Mouse (Mus musculus): ENCODE data around the gene Lrba. TPM values are rescaled to one million over a fixed set of nuclear protein-coding genes. Genes with fewer than 3 reads are reported as not detected.

Lrba gene
- polyA plus RNA-seq, 1 experiment from 2014 or later, result 2.5 TPM

- H3K4me1 ChIP-seq (ENCODE audit: insufficient read depth, low read depth, low read length), result no peaks in the 10 kb centered on the region
- no peak for DNase-seq (ENCODE audit: low spot score)
- H3K9ac ChIP-seq (replicated peaks; ENCODE audit: low read depth), result no peak overlapping the region
- H3K4me2 ChIP-seq (replicated peaks; ENCODE audit: low read depth, low read length), result no peak overlapping the region
- ATAC-seq, result no peak
- no peak overlapping the region for H3K4me3 ChIP-seq (ENCODE audit: low read depth, low read length)
- no peaks in the 10 kb centered on the region for H3K9me3 ChIP-seq (ENCODE audit: low read length)
- H3K36me3 ChIP-seq (ENCODE audit: insufficient read depth, low read length), result no peaks in the 10 kb centered on the region
- H3K27ac ChIP-seq (ENCODE audit: low read length), result no peak overlapping the region
- TF ChIP-seq CTCF (IDR thresholded peaks at IDR 0.05), result no peak
- TF ChIP-seq EP300 (IDR thresholded peaks at IDR 0.05), result no peak
- WGBS, result 57% methylated on average over 3 of the region's 3 CpGs
- H3K27me3 ChIP-seq (replicated peaks; ENCODE audit: insufficient read depth, low read length), result no peaks in the 10 kb centered on the region
Measured at GRCm38 (mm10) chr3:86651006-86651405, 426.5 kb downstream of the Lrba start.

DNA sequence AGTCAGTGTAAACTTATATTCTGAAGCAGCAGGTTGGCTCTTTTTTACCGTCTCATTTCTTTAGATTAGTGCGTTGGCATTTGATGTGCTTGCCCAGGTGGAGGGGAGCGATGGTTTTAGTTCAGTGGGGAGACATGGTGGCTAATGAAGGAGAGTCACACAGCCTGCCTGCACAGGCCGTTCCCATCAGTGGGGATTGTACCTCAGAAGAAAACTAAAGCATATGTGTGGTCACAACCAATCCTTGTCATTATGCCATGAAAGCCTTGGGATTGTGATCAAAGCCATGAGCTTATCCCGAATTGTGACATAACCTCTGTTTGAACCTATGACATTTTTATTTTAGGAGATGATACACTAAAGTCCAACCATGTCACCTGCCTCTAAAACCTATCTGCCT, 434.8 kb downstream of the Lrba start:
- H3K36me3 ChIP-seq (ENCODE audit: insufficient read depth, low read length), result no peaks in the 10 kb centered on the region
- no peaks in the 10 kb centered on the region for H3K27me3 ChIP-seq (replicated peaks; ENCODE audit: insufficient read depth, low read length)
- no peak for ATAC-seq
- no peaks in the 10 kb centered on the region for H3K9me3 ChIP-seq (ENCODE audit: low read length)
- no peak overlapping the region for H3K4me2 ChIP-seq (replicated peaks; ENCODE audit: low read depth, low read length)
- TF ChIP-seq CTCF (IDR thresholded peaks at IDR 0.05) (no peak), EP300 (IDR thresholded peaks at IDR 0.05) (no peak)
- H3K9ac ChIP-seq (replicated peaks; ENCODE audit: low read depth), result no peak overlapping the region
- DNase-seq (ENCODE audit: low spot score), result no peak
- 82% methylated on average over 5 of the region's 5 CpGs for WGBS
- no peaks in the 10 kb centered on the region for H3K4me1 ChIP-seq (ENCODE audit: insufficient read depth, low read depth, low read length)
- H3K27ac ChIP-seq (ENCODE audit: low read length), result no peak overlapping the region
- H3K4me3 ChIP-seq (ENCODE audit: low read depth, low read length), result no peak overlapping the region

- TF ChIP-seq EP300 (IDR thresholded peaks at IDR 0.05), result no peak
- no peak for TF ChIP-seq CTCF (IDR thresholded peaks at IDR 0.05)
- 16% methylated on average over 3 of the region's 3 CpGs for WGBS
Measured at GRCm38 (mm10) chr3:86664399-86664798, 439.9 kb downstream of the Lrba start.

GRCm38 (mm10) chr3:86668146-86668545, 443.7 kb downstream of the Lrba start:
- Histone ChIP-seq H3K4me3 (ENCODE audit: low read depth, low read length) (no peak overlapping the region), H3K4me1 (ENCODE audit: insufficient read depth, low read depth, low read length) (no peaks in the 10 kb centered on the region), H3K4me2 (replicated peaks; ENCODE audit: low read depth, low read length) (no peak overlapping the region), H3K36me3 (ENCODE audit: insufficient read depth, low read length) (no peaks in the 10 kb centered on the region), H3K27me3 (replicated peaks; ENCODE audit: insufficient read depth, low read length) (no peaks in the 10 kb centered on the region), H3K9ac (replicated peaks; ENCODE audit: low read depth) (no peak overlapping the region), H3K9me3 (ENCODE audit: low read length) (no peaks in the 10 kb centered on the region), H3K27ac (ENCODE audit: low read length) (no peak overlapping the region)
- TF ChIP-seq CTCF (IDR thresholded peaks at IDR 0.05) (no peak), EP300 (IDR thresholded peaks at IDR 0.05) (no peak)
- ATAC-seq (no peak), DNase-seq (ENCODE audit: low spot score) (no peak)
- WGBS, result 64% methylated on average over 8 of the region's 8 CpGs

More at GRCm38 (mm10) chr3:86664399-86664798, 439.9 kb downstream of the Lrba start:
- no peaks in the 10 kb centered on the region for H3K4me1 ChIP-seq (ENCODE audit: insufficient read depth, low read depth, low read length)
- H3K36me3 ChIP-seq (ENCODE audit: insufficient read depth, low read length), result no peaks in the 10 kb centered on the region
- no peaks in the 10 kb centered on the region for H3K9me3 ChIP-seq (ENCODE audit: low read length)
- no peak for ATAC-seq
- no peaks in the 10 kb centered on the region for H3K27me3 ChIP-seq (replicated peaks; ENCODE audit: insufficient read depth, low read length)
- H3K9ac ChIP-seq (replicated peaks; ENCODE audit: low read depth), result no peak overlapping the region
- DNase-seq (ENCODE audit: low spot score), result no peak
- H3K4me3 ChIP-seq (ENCODE audit: low read depth, low read length), result no peak overlapping the region
- H3K4me2 ChIP-seq (replicated peaks; ENCODE audit: low read depth, low read length), result no peak overlapping the region
- H3K27ac ChIP-seq (ENCODE audit: low read length), result no peak overlapping the region

GRCm38 (mm10) chr3:86677573-86678155, 453.2 kb downstream of the Lrba start:
- DNase-seq (ENCODE audit: low spot score) (no peak), ATAC-seq (no peak)
- Histone ChIP-seq H3K4me3 (ENCODE audit: low read depth, low read length) (no peak overlapping the region), H3K4me1 (ENCODE audit: insufficient read depth, low read depth, low read length) (no peaks in the 10 kb centered on the region), H3K27me3 (replicated peaks; ENCODE audit: insufficient read depth, low read length) (no peaks in the 10 kb centered on the region), H3K36me3 (ENCODE audit: insufficient read depth, low read length) (no peaks in the 10 kb centered on the region), H3K27ac (ENCODE audit: low read length) (no peak overlapping the region), H3K9ac (replicated peaks; ENCODE audit: low read depth) (no peak overlapping the region), H3K9me3 (ENCODE audit: low read length) (no peaks in the 10 kb centered on the region), H3K4me2 (replicated peaks; ENCODE audit: low read depth, low read length) (no peak overlapping the region)
- TF ChIP-seq CTCF (IDR thresholded peaks at IDR 0.05) (no peak), EP300 (IDR thresholded peaks at IDR 0.05) (no peak)
- WGBS, result 50% methylated on average over 2 of the region's 2 CpGs

- Histone ChIP-seq H3K4me2 (replicated peaks; ENCODE audit: low read depth, low read length) (no peak overlapping the region), H3K27ac (ENCODE audit: low read length) (no peak overlapping the region)
- WGBS, result 42% methylated on average over 7 of the region's 7 CpGs
Measured at GRCm38 (mm10) chr3:86687571-86688209, 463.2 kb downstream of the Lrba start.

More at GRCm38 (mm10) chr3:86687571-86688209, 463.2 kb downstream of the Lrba start:
- DNase-seq (ENCODE audit: low spot score) (no peak), ATAC-seq (no peak)
- no peak overlapping the region for H3K9ac ChIP-seq (replicated peaks; ENCODE audit: low read depth)
- no peaks in the 10 kb centered on the region for H3K27me3 ChIP-seq (replicated peaks; ENCODE audit: insufficient read depth, low read length)
- no peak for TF ChIP-seq CTCF (IDR thresholded peaks at IDR 0.05)
- no peak for TF ChIP-seq EP300 (IDR thresholded peaks at IDR 0.05)
- no peaks in the 10 kb centered on the region for H3K4me1 ChIP-seq (ENCODE audit: insufficient read depth, low read depth, low read length)
- H3K4me3 ChIP-seq (ENCODE audit: low read depth, low read length), result no peak overlapping the region
- no peaks in the 10 kb centered on the region for H3K9me3 ChIP-seq (ENCODE audit: low read length)
- H3K36me3 ChIP-seq (ENCODE audit: insufficient read depth, low read length), result no peaks in the 10 kb centered on the region
